Mouse (Mus musculus): Measurements from ENCODE around the gene Slc6a11. TPM values are rescaled to one million over a fixed set of nuclear protein-coding genes. Genes with fewer than 3 reads are reported as not detected.
A peak's percentile ranks its signal among the peaks of the same experiment; 100 is the strongest.

Slc6a11 gene
- total RNA-seq (2021), result 0.07 and 0.15 TPM in 2 replicates
- long read RNA-seq, experiment 1, result 0 reads
- long read RNA-seq, experiment 2, result 0 reads

DNA sequence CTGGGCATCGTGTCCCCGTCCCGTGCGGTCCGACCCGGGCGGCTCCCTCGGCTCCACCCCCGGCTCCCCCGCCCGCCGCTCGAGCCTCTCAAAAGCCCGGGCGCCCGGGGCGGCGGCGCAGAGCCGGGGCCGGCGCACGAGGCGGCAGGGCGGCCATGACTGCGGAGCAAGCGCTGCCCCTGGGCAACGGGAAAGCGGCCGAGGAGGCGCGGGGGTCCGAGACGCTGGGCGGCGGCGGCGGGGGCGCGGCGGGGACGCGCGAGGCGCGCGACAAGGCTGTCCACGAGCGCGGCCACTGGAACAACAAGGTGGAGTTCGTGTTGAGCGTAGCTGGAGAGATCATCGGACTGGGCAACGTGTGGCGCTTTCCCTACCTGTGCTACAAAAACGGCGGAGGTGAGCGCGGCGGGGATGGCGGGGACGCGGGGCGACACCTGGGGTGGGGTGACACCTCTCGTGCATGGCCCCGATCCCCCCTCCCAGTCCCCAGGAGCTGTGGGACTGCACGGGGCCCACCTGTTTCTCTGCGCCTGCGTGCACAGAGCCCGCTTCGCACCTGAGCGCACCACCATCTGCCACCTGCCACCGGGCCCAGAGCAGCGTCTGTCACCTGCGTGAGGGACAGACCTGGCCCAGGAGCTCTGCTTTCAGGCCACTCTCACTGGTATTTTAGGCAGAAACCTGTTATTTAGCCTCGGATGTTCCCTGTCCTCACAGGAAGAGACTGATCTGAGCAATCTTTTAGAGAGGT is at the start of gene Slc6a11:
Slc6a11 (plus strand) TSS at position 120 of the 751 bp plus-strand sequence.
- DNase-seq, result peak; percentile 7

GRCm38 (mm10) chr6:114087106-114087505 is 43.9 kb upstream of the Slc6a11 start:
- peak; percentile 64 for DNase-seq

- DNase-seq, result peak; percentile 62
Observed at GRCm38 (mm10) chr6:114089626-114090025, 41.4 kb upstream of the Slc6a11 start.

GRCm38 (mm10) chr6:114092216-114092615 is 38.8 kb upstream of the Slc6a11 start:
- DNase-seq, result no peak

GRCm38 (mm10) chr6:114094251-114094650 is 36.8 kb upstream of the Slc6a11 start:
- DNase-seq, result peak; percentile 15

- DNase-seq, result no peak
Observed at GRCm38 (mm10) chr6:114096574-114096973, 34.5 kb upstream of the Slc6a11 start.

DNA sequence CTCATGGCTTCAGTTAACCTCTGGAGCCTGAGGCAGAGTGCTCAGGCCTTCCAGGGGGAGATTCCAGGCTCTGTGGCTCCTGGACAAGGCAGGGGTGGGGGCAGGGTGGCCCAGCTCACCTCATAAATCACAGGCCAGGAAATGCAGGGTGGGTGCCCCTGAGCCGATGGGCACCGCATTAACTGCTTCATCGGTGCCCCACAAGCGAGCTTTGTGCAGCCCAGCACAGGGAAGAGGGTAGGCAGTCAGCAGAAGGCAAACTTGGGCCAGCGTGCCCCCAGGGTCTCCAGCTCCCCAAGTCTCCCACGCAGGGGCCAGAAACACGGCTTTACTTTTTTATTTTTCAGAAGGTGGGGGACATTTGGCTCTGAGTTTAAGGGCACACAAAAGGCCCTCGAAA is 29.1 kb upstream of the Slc6a11 start:
- DNase-seq, result no peak

- DNase-seq, result no peak
Observed at GRCm38 (mm10) chr6:114119507-114119906, 11.5 kb upstream of the Slc6a11 start.

- no peak for DNase-seq
Observed at GRCm38 (mm10) chr6:114125530-114125929, 5.5 kb upstream of the Slc6a11 start.

DNA sequence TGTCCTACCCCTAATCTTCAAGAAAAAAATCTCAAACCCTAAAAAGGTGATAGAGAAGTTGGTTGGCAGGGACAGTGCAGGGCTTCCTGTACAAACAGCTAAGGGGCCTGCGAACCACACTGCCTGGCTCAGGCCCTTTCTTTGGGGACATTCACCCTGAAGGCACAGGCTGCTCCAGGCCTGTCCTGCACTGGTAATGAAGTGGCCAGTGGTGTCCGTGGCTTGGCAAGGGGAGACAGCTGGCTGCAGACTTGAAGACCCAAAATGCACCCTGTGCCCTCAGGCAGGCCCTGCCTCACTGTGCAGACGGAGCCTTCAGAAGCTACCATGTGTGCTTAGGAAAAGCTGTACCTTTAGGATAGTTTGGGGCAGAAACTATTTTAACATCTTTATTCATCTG is 1.4 kb downstream of the Slc6a11 start:
- DNase-seq, result no peak

DNA sequence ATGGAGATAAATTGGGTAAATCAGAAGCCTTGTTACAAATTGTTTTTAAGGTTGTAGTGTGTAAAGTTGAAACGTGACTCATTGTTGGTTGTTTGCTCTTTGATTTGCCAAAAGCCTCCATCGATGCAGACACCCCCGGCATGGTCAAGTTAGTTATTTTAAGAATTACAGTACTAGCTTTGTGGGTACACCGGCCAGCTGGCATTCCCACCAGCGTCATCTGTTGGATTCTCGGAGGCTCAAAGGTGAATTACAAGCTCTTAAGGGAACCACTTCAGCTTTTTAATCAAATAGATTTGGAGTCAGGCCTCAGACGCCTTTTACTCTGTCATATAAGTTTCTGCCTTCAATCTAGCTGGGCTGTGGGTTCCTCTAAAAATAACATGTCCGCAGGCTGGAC is 1.9 kb downstream of the Slc6a11 start:
- no peak for DNase-seq

DNA sequence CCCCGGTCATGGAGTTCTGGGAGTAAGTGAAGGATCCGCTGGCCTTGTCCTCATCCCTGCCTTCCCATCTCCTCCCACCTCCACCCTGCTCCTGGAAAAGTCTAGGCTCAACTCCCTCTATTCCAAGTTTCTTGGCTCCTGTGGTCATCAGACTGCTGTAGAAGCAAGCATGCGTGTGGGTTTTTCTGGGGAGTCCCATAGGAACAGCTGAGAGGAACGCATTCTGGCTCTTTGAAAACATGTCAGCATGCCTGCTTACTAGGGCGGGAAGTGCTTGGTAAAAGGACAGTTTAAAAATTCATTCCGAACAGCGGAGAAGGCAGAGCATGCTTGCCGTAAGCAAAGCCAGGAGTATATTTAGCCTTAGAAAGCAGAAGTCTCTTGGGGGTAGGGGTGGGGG is 7.9 kb downstream of the Slc6a11 start:
- DNase-seq, result no peak

- DNase-seq, result no peak
Observed at GRCm38 (mm10) chr6:114141481-114141880, 10.4 kb downstream of the Slc6a11 start.

GRCm38 (mm10) chr6:114142480-114142879 is 11.4 kb downstream of the Slc6a11 start:
- no peak for DNase-seq

GRCm38 (mm10) chr6:114143544-114143943 is 12.5 kb downstream of the Slc6a11 start:
- no peak for DNase-seq

DNA sequence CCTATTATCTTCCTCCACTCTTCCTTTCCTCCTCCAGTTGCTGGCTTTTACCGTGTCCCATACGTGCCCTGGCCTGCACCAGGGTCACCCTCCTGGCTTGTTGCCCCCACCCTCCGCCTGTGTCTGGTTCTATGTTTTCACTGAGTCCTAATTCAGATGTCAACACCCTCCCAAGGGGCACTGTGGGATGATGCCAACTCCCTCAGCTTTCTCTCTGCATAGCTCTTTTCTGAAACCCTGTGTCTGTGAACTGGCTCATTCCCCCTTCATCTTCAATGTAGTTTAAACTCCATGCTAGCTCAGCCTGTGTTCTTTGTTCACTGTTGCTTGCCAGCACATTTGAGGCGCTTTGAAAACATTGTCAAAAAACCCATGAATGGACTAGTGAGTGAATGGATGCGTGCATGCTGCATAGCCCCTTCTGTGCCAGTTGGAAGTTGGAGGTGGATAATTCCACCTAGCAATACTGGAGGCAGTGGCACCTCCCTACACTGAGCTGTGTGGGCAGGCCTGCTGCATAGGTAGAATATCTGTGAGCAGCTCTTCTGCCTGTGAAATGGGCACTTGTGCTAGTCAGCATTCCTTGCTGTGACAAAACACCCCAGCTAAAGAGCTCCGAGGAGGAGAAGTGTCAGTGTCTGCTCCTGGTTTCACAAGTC is 13.5 kb downstream of the Slc6a11 start:
- no peak for DNase-seq

- DNase-seq, result no peak
Observed at GRCm38 (mm10) chr6:114145650-114146329, 14.7 kb downstream of the Slc6a11 start.

GRCm38 (mm10) chr6:114155720-114156119 is 24.7 kb downstream of the Slc6a11 start:
- no peak for DNase-seq

DNA sequence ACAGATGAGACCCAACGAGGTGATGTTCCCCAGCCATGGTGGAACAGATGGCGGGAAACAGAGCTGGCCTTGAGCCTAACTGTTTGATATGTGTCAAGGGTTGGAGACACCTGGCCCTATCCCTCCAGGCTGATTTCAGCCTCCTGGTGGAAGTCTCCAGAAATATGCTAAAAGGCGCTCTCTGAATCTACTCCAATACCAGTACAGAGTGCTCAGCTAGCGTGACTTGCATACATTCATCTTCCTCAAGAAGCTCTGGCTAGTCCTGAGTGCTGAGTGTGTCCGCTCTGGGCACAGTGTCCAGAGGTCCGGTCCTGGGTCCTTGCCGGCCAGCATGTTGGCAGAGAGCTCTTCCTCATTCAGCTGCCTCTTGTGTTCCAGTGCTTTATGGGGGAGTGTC is 27.8 kb downstream of the Slc6a11 start:
- DNase-seq, result no peak

GRCm38 (mm10) chr6:114160732-114161131 is 29.7 kb downstream of the Slc6a11 start:
- DNase-seq, result no peak

DNA sequence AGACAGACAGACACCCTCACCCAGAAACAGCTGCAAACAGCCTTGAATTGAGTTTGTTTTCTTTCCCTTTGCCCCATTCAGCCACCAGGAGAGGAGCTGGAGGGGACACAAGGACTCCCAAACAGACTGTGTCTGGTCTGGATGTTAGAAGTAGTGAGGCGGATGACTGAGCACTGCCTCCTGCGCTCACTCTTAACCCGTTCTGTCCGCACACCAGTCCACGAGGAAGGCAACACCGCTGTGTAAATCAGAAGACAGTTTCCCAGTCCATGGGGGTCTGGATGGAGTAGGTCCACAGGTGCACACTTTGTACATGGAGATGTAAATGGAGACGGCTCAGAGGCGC is 43.0 kb downstream of the Slc6a11 start:
- DNase-seq, result no peak

- no peak for DNase-seq
Observed at GRCm38 (mm10) chr6:114174398-114175140, 43.5 kb downstream of the Slc6a11 start.

GRCm38 (mm10) chr6:114178141-114178540 is 47.1 kb downstream of the Slc6a11 start:
- DNase-seq, result no peak
